8 mouse cellular contexts compared by ENCODE assay signal in the genomic region with DNA sequence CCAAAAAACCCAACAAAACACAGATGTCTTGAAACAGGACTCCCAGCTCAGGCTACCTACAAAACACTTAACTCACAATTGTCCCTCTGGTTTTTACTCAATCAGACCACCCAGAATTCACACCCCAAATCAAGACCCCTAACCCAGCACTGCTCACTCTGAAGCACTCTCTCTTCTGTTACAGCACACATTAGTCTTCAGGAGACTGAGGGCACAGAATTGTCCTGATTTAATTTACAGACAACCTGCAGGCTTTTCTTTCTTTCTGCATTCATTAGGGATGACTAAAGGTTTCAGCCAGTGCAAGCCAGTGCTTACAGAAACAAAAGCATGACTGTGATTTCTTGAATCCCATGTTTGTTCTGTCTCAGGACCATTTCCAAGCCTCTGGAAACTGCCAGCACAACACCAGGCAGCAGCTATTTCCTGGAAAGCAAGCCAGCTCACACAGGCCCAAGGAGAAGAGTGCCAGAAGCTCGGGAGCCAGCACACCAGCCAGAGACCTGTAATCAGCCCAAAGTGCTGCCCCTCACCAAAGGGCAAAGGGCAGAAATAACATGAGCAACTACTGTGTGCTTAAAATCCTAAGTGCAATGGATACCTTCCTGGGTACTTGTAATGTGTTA. TPM values are rescaled to one million over a fixed set of nuclear protein-coding genes. Genes with fewer than 3 reads are reported as not detected.
DNase-seq lines count a peak whose midpoint lies in the region; ATAC-seq and TF ChIP-seq lines count a peak whose summit lies in the region.
"Had no signal": no experiment of that assay in that cellular context is flagged by ENCODE, and none has a peak within 500 bp of the region (broad histone marks: within the 10 kb centered on the region; RNA-seq: fewer than 3 reads in every experiment).

No protein-coding gene starts in this region.

- TF ChIP-seq CTCF in olfactory bulb, adult 2 months (IDR thresholded peaks at IDR 0.05; ENCODE audit: insufficient read depth, low read depth, low read length): no peak

- H3K9me3 ChIP-seq in midbrain, embryonic 14.5 days (ENCODE audit: control insufficient read depth, low read length): no peaks in the 10 kb centered on the region
- H3K9me3 ChIP-seq in midbrain, embryonic 15.5 days: no peaks in the 10 kb centered on the region
- H3K9me3 ChIP-seq: lung, embryonic 15.5 days had no signal

- H3K4me2 ChIP-seq in midbrain, embryonic 14.5 days (ENCODE audit: low read length): no peak overlapping the region
- H3K4me2 ChIP-seq in midbrain, embryonic 15.5 days: no peak overlapping the region
- H3K4me2 ChIP-seq: lung, embryonic 15.5 days had no signal

- H3K4me1 ChIP-seq in midbrain, embryonic 14.5 days (ENCODE audit: control insufficient read depth, insufficient read depth, low read length): no peaks in the 10 kb centered on the region
- no peaks in the 10 kb centered on the region for H3K4me1 ChIP-seq in midbrain, embryonic 15.5 days
- no peaks in the 10 kb centered on the region for H3K4me1 ChIP-seq in olfactory bulb, adult 2 months (ENCODE audit: control insufficient read depth, insufficient read depth, low read length)
- H3K4me1 ChIP-seq: lung, embryonic 15.5 days had no signal

- intact Hi-C loops in gastrocnemius, postnatal 14 days (cut with DNase I; ENCODE audit: low total_unique reads): no loop called here
- intact Hi-C loops in heart, postnatal 36 days (cut with DNase I): no loop called here

- H3K4me3 ChIP-seq in midbrain, embryonic 14.5 days (replicated peaks; ENCODE audit: low read depth, low read length): no peak overlapping the region
- no peak overlapping the region for H3K4me3 ChIP-seq in midbrain, embryonic 15.5 days
- H3K4me3 ChIP-seq in olfactory bulb, adult 2 months (ENCODE audit: insufficient read depth, low read depth, low read length): no peak overlapping the region
- H3K4me3 ChIP-seq: lung, embryonic 15.5 days had no signal

- H3K27me3 ChIP-seq in midbrain, embryonic 14.5 days (ENCODE audit: control insufficient read depth, insufficient read depth, low read length): no peaks in the 10 kb centered on the region
- no peaks in the 10 kb centered on the region for H3K27me3 ChIP-seq in midbrain, embryonic 15.5 days (replicated peaks)
- H3K27me3 ChIP-seq: lung, embryonic 15.5 days had no signal

- 78% methylated on average over 1 of the region's 1 CpGs for WGBS in midbrain, embryonic 14.5 days
- WGBS in midbrain, embryonic 15.5 days: 62% methylated on average over 1 of the region's 1 CpGs
- 28% methylated on average over 1 of the region's 1 CpGs for WGBS in olfactory bulb, adult 2 months

- TF ChIP-seq POLR2A in olfactory bulb, adult 2 months (IDR thresholded peaks at IDR 0.05; ENCODE audit: insufficient read depth, low read depth, low read length): no peak

- H3K9ac ChIP-seq in midbrain, embryonic 14.5 days (replicated peaks; ENCODE audit: low read length): no peak overlapping the region
- H3K9ac ChIP-seq in midbrain, embryonic 15.5 days: no peak overlapping the region
- H3K9ac ChIP-seq: lung, embryonic 15.5 days had no signal

- DNase-seq in midbrain, embryonic 14.5 days: peak; percentile 2
- peak; percentile 32 for DNase-seq in gastrocnemius, postnatal 14 days
- peak; percentile 42 to 45 for DNase-seq in heart, postnatal 36 days
- DNase-seq in cerebellum, postnatal 14 days: no peak
- DNase-seq in thymus, postnatal 0 days (ENCODE audit: low spot score): no peak

- no peak overlapping the region for H3K27ac ChIP-seq in midbrain, embryonic 14.5 days (replicated peaks; ENCODE audit: low read depth, low read length)
- H3K27ac ChIP-seq in midbrain, embryonic 15.5 days: no peak overlapping the region
- 0 out of 2 replicates have a peak overlapping the region, but pooled peaks have one; percentile 13 for H3K27ac ChIP-seq in olfactory bulb, adult 2 months (ENCODE audit: insufficient read depth, low read depth, low read length)
- H3K27ac ChIP-seq: lung, embryonic 15.5 days had no signal

- peaks cover 67% of the 10 kb centered on the region for H3K36me3 ChIP-seq in midbrain, embryonic 14.5 days (ENCODE audit: control insufficient read depth, insufficient read depth, low read length)
- peaks cover 35% of the 10 kb centered on the region for H3K36me3 ChIP-seq in midbrain, embryonic 15.5 days (replicated peaks)

- no peak for ATAC-seq in midbrain, embryonic 14.5 days (ENCODE audit: low FRiP score, low TSS enrichment)
- no peak for ATAC-seq in midbrain, embryonic 15.5 days (replicated peaks)

RNA-seq across cellular contexts. Expression of a gene that starts 11.1 kb away (rescaled TPM):
- polyA plus RNA-seq in midbrain, embryonic 14.5 days (2014; fragmentation: Nextera tagmentation; extraction: Ambion mirVana): 25.0 and 30.4 TPM in 2 replicates
- 25.7 and 31.3 TPM in 2 replicates for polyA plus RNA-seq in midbrain, embryonic 15.5 days (2015; fragmentation: Nextera tagmentation; extraction: Ambion mirVana)
- total RNA-seq in gastrocnemius, postnatal 14 days (2021): 1 to 10 TPM; 7.8 TPM
- total RNA-seq in heart, postnatal 36 days (2021): 1 to 10 TPM; 7.7 to 8.5 TPM
- not detected in 2 replicates for polyA plus RNA-seq in olfactory bulb, adult 2 months (2012; ENCODE audit: insufficient read depth, insufficient read length, low replicate concordance, missing spikeins)
- 30.4 and 32.1 TPM in 2 replicates for polyA plus RNA-seq in thymus, postnatal 0 days (2015; fragmentation: Nextera tagmentation; extraction: Ambion mirVana)

RNA-seq across cellular contexts. Expression of a gene that starts 11.3 kb away (rescaled TPM):
- 77.0 and 93.4 TPM in 2 replicates for polyA plus RNA-seq in midbrain, embryonic 14.5 days (2014; fragmentation: Nextera tagmentation; extraction: Ambion mirVana)
- polyA plus RNA-seq in midbrain, embryonic 15.5 days (2015; fragmentation: Nextera tagmentation; extraction: Ambion mirVana): 60.4 and 68.6 TPM in 2 replicates
- total RNA-seq in gastrocnemius, postnatal 14 days (2021): 10 to 100 TPM; 22.6 to 25.2 TPM
- total RNA-seq in heart, postnatal 36 days (2021): 10 to 100 TPM; 17.1 to 25.1 TPM
- 80.5 TPM in 1 of 2 replicates, not detected in the other for polyA plus RNA-seq in olfactory bulb, adult 2 months (2012; ENCODE audit: insufficient read depth, insufficient read length, low replicate concordance, missing spikeins)
- polyA plus RNA-seq in thymus, postnatal 0 days (2015; fragmentation: Nextera tagmentation; extraction: Ambion mirVana): 19.9 and 22.8 TPM in 2 replicates

RNA-seq across cellular contexts. Expression of a gene that starts 51.1 kb away (rescaled TPM):
- polyA plus RNA-seq in midbrain, embryonic 14.5 days (2014; fragmentation: Nextera tagmentation; extraction: Ambion mirVana): 14.2 and 18.1 TPM in 2 replicates
- polyA plus RNA-seq in midbrain, embryonic 15.5 days (2015; fragmentation: Nextera tagmentation; extraction: Ambion mirVana): 13.9 and 15.8 TPM in 2 replicates
- under 1 TPM; 0.23 to 0.24 TPM for total RNA-seq in gastrocnemius, postnatal 14 days (2021)
- total RNA-seq in heart, postnatal 36 days (2021): not detected
- polyA plus RNA-seq in olfactory bulb, adult 2 months (2012; ENCODE audit: insufficient read depth, insufficient read length, low replicate concordance, missing spikeins): 43.4 and 47.9 TPM in 2 replicates
- polyA plus RNA-seq in thymus, postnatal 0 days (2015; fragmentation: Nextera tagmentation; extraction: Ambion mirVana): 0.04 and 0.05 TPM in 2 replicates

Comparison
In these comparisons a context has a peak if more than half of its experiments do, and no peak if none do; other contexts are left out.
1. DNase-seq: peak in midbrain, embryonic 14.5 days (single experiment), gastrocnemius, postnatal 14 days (single experiment) and heart, postnatal 36 days (2 of 2); none in cerebellum, postnatal 14 days (0 of 2) and thymus, postnatal 0 days (single experiment).
2. RNA of a gene that starts 11.1 kb away (polyA plus RNA-seq): 25.7 to 31.3 TPM in midbrain, embryonic 15.5 days, 25.0 to 30.4 TPM in midbrain, embryonic 14.5 days and 30.4 to 32.1 TPM in thymus, postnatal 0 days; not detected in olfactory bulb, adult 2 months; every median in the first group is over 10 times any median in the second.
3. RNA of a gene that starts 51.1 kb away (polyA plus RNA-seq): 43.4 to 47.9 TPM in olfactory bulb, adult 2 months, 13.9 to 15.8 TPM in midbrain, embryonic 15.5 days and 14.2 to 18.1 TPM in midbrain, embryonic 14.5 days; 0.04 to 0.05 TPM in thymus, postnatal 0 days; every median in the first group is over 10 times any median in the second.